Mouse (Mus musculus) limb, embryonic 10.5 days (tissue): ENCODE measurements around the gene Fam161a. TPM values are rescaled to one million over a fixed set of nuclear protein-coding genes. Genes with fewer than 3 reads are reported as not detected.
"Not testable (repeated sequence)": the region's sequence is repeated elsewhere in the genome, so short reads cannot be mapped to it uniquely, and the experiment has no call there.

Source experiments
- DNase-seq: peaks from one replicate; pipeline ENCODE4 v3.0.0-alpha.2; 2017; ENCODE audit warnings: low spot score
- H3K27ac ChIP-seq: fragments of 300-500 bp; sonication (generic); 2 replicates; pipeline ENCODE4 v1.5.1; 2016; ENCODE audit warnings: mild to moderate bottlenecking
- H3K27me3 ChIP-seq: fragments of 300-500 bp; sonication (generic); 2 replicates; pipeline ENCODE4 v1.6.1; 2016; ENCODE audit warnings: low read depth, mild to moderate bottlenecking; ENCODE audit not compliant: poor library complexity, severe bottlenecking
- H3K36me3 ChIP-seq: fragments of 300-500 bp; sonication (generic); 2 replicates; pipeline ENCODE4 v1.6.1; 2016; ENCODE audit warnings: mild to moderate bottlenecking, moderate library complexity
- H3K4me1 ChIP-seq: fragments of 300-500 bp; sonication (generic); 2 replicates; pipeline ENCODE4 v1.6.1; 2016
- H3K4me3 ChIP-seq: fragments of 300-500 bp; sonication (generic); 2 replicates; pipeline ENCODE4 v1.5.1; 2016; ENCODE audit warnings: mild to moderate bottlenecking, moderate library complexity
- H3K9me3 ChIP-seq: fragments of 300-500 bp; sonication (generic); replicated peaks from 2 replicates; pipeline ENCODE4 v1.6.1; 2016; ENCODE audit warnings: mild to moderate bottlenecking
- WGBS: fragments of 180-500 bp; shearing (Covaris S2); methylation state at CpG from one replicate; pipeline ENCODE4 v1.1.7; 2016; 5-methylcytosine and 5-hydroxymethylcytosine counted together
- polyA plus RNA-seq: library from polyadenylated mRNA; unstranded; fragments of >200 nt; fragmentation: Nextera tagmentation; extraction: Ambion mirVana; gene quantifications from 2 replicates; pipeline ENCODE4 v1.2.1, GENCODE M21; 2016

Fam161a gene
- polyA plus RNA-seq, 1 experiment from 2014 or later, result 1.6 TPM

GRCm38 (mm10) chr11:23028957-23029356 lies 21.6 kb downstream of the Fam161a start:
- DNase-seq, result no peak
- WGBS, result 80% methylated on average over 3 of the region's 3 CpGs
- H3K4me3 ChIP-seq, result no peak overlapping the region
- H3K4me1 ChIP-seq, result 0 out of 2 replicates have a peak, but pooled peaks cover 3% of the 10 kb centered on the region
- no peaks in the 10 kb centered on the region for H3K36me3 ChIP-seq
- H3K9me3 ChIP-seq, result no peaks in the 10 kb centered on the region
- H3K27me3 ChIP-seq, result no peaks in the 10 kb centered on the region
- H3K27ac ChIP-seq, result no peak overlapping the region

DNA sequence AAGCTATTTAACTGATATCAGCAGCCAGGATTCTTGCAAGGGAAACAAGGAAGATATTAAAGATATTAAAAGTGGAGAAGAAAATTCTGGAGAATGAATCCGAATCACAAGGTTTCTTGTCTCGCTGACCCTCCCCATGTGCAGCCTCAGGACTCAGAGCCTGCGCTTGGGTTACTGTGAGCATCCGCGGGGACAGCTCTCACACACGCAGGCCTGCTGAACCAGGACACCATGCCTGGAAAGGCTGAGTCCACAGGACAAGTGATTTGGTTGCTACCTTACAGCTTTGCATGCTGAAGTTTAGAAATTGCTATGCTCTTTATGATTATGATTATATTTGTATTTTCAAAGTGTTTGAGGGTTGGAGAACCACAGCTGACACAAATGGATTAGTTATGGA lies 22.1 kb downstream of the Fam161a start:
- 0 out of 2 replicates have a peak, but pooled peaks cover 3% of the 10 kb centered on the region for H3K4me1 ChIP-seq
- H3K36me3 ChIP-seq, result no peaks in the 10 kb centered on the region
- no peak overlapping the region for H3K4me3 ChIP-seq
- no peaks in the 10 kb centered on the region for H3K9me3 ChIP-seq
- no peaks in the 10 kb centered on the region for H3K27me3 ChIP-seq
- H3K27ac ChIP-seq, result no peak overlapping the region
- no peak for DNase-seq
- 89% methylated on average over 6 of the region's 6 CpGs for WGBS

DNA sequence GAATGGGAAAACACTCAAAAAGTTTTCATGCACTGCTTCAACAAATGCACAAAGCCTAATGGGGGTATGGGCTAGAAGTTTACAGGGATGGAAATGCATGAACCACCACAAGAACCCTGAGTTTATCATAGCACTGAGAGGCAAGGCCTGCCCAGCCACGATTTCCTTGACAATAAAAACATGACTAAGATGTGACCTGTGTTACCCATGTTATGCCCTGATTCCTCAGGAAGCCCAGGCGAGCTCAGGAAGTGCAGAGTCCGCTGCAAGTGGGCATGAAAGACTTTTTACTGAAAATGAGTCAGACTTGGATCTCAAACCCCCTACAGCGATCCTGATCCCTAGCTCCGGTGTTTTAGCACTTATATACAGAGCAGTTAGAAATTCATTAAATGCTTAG lies 39.9 kb downstream of the Fam161a start:
- no peak for DNase-seq
- Histone ChIP-seq H3K4me3 (no peak overlapping the region), H3K9me3 (no peaks in the 10 kb centered on the region), H3K27ac (no peak overlapping the region), H3K4me1 (peaks cover 12% of the 10 kb centered on the region), H3K27me3 (peaks cover 7% of the 10 kb centered on the region; the same call in 1 of the 2 replicates), H3K36me3 (no peaks in the 10 kb centered on the region)
- WGBS, result 54% methylated on average over 5 of the region's 5 CpGs

GRCm38 (mm10) chr11:23047663-23048582 lies 40.6 kb downstream of the Fam161a start:
- H3K4me1 ChIP-seq, result peaks cover 12% of the 10 kb centered on the region
- peak overlapping the region; percentile 33 for H3K4me3 ChIP-seq
- 28% methylated on average over 20 of the region's 20 CpGs for WGBS
- no peaks in the 10 kb centered on the region for H3K36me3 ChIP-seq
- H3K27me3 ChIP-seq, result peaks cover 7% of the 10 kb centered on the region; the same call in 1 of the 2 replicates
- peak; percentile 38 for DNase-seq
- peak overlapping the region; percentile 25; the same call in 1 of the 2 replicates for H3K27ac ChIP-seq
- no peaks in the 10 kb centered on the region for H3K9me3 ChIP-seq

GRCm38 (mm10) chr11:23049642-23050041 lies 42.3 kb downstream of the Fam161a start:
- Histone ChIP-seq H3K4me3 (no peak overlapping the region), H3K27me3 (peaks cover 7% of the 10 kb centered on the region; the same call in 1 of the 2 replicates), H3K36me3 (no peaks in the 10 kb centered on the region), H3K4me1 (peaks cover 12% of the 10 kb centered on the region), H3K27ac (no peak overlapping the region), H3K9me3 (no peaks in the 10 kb centered on the region)
- DNase-seq, result no peak

DNA sequence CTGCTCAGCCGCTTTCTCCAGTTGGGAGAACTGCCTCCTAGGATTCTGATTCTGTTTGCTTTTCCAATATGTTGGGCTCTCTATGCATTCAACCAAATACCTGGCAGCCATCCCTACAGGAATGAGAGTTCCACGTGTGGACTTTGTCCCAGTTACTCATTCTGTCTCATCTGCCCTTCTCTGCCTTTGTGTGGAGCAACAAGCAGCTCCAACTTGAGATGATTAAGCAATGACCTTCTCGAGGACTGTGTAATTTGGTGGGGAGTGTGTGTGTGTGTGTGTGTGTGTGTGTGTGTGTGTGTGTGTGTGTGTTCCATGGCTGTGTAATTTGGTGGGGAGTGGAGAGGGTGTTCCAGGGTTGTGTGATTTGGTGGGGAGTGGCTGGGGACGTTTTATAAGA lies 45.0 kb downstream of the Fam161a start:
- Histone ChIP-seq H3K27me3 (peaks cover 7% of the 10 kb centered on the region; the same call in 1 of the 2 replicates), H3K9me3 (no peaks in the 10 kb centered on the region), H3K36me3 (no peaks in the 10 kb centered on the region), H3K4me1 (peaks cover 12% of the 10 kb centered on the region), H3K4me3 (no peak overlapping the region), H3K27ac (no peak overlapping the region)
- no peak for DNase-seq
- 60% methylated on average over 4 of the region's 4 CpGs for WGBS

DNA sequence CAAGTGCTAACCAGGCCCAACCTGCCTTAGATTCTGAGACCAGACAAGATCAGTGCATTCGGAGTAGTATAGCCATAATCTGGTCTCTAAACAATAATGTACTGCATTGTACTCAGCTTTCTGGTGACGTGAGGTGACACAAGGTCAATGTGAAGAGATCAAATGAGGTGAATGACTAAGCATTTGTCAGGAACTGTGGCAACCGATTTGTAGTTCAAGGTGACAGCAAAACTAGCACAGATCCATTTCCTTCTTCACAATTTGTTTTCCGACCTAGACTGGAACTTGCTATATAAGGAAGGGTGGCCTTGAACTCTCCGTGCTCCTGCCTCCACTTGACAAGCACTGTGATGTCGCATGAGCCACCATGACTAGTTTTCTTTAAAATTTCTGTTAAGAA lies 55.8 kb downstream of the Fam161a start:
- WGBS, result 89% methylated on average over 6 of the region's 6 CpGs
- no peak for DNase-seq
- Histone ChIP-seq H3K27me3 (no peaks in the 10 kb centered on the region), H3K9me3 (no peaks in the 10 kb centered on the region), H3K36me3 (no peaks in the 10 kb centered on the region), H3K4me3 (no peak overlapping the region), H3K4me1 (peaks cover 11% of the 10 kb centered on the region), H3K27ac (no peak overlapping the region)

- 67% methylated on average over 3 of the region's 3 CpGs for WGBS
- no peak for DNase-seq
- Histone ChIP-seq H3K27me3 (no peaks in the 10 kb centered on the region), H3K36me3 (no peaks in the 10 kb centered on the region), H3K4me3 (no peak overlapping the region), H3K4me1 (peaks cover 13% of the 10 kb centered on the region), H3K9me3 (no peaks in the 10 kb centered on the region), H3K27ac (no peak overlapping the region)
These were observed 56.5 kb downstream of the Fam161a start for GRCm38 (mm10) chr11:23063857-23064256.

DNA sequence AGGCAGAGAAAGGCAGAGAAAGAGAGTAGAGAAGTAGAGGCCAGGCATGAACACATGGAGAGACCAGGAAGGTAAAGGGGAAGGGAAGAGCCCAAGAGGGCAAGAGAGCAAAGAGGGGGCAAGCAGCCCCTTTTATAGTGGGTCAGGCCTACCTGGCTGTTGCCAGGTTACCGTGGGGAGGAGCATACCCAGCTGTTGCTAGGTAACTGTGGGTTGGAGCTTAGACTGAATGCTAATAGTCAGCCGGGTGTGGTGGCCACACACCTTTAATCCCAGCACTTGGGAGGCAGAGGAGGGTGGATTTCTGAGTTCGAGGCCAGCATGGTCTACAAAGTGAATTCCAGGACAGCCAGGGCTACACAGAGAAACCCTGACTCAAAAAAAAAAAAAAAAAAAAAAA lies 56.9 kb downstream of the Fam161a start:
- not testable (repeated sequence) for DNase-seq, H3K9me3 ChIP-seq, H3K27me3 ChIP-seq, H3K27ac ChIP-seq, H3K36me3 ChIP-seq, H3K4me3 ChIP-seq
- peaks cover 13% of the 10 kb centered on the region for H3K4me1 ChIP-seq
- WGBS, result 51% methylated on average over 3 of the region's 3 CpGs

- H3K4me3 ChIP-seq, result no peak overlapping the region
- no peaks in the 10 kb centered on the region for H3K36me3 ChIP-seq
- H3K9me3 ChIP-seq, result no peaks in the 10 kb centered on the region
- H3K4me1 ChIP-seq, result peaks cover 13% of the 10 kb centered on the region
- H3K27ac ChIP-seq, result no peak overlapping the region
- H3K27me3 ChIP-seq, result no peaks in the 10 kb centered on the region
- WGBS, result 91% methylated on average over 2 of the region's 2 CpGs
- DNase-seq, result no peak
These were observed 57.9 kb downstream of the Fam161a start for GRCm38 (mm10) chr11:23065167-23065668.

- Histone ChIP-seq H3K9me3 (no peaks in the 10 kb centered on the region), H3K36me3 (no peaks in the 10 kb centered on the region), H3K27ac (peak overlapping the region; percentile 89), H3K4me1 (peaks cover 13% of the 10 kb centered on the region), H3K4me3 (peak overlapping the region; percentile 76), H3K27me3 (no peaks in the 10 kb centered on the region)
- 2% methylated on average over 49 of the region's 49 CpGs for WGBS
- DNase-seq, result peak; percentile 89
These were observed 60.2 kb downstream of the Fam161a start for GRCm38 (mm10) chr11:23067395-23068136.

DNA sequence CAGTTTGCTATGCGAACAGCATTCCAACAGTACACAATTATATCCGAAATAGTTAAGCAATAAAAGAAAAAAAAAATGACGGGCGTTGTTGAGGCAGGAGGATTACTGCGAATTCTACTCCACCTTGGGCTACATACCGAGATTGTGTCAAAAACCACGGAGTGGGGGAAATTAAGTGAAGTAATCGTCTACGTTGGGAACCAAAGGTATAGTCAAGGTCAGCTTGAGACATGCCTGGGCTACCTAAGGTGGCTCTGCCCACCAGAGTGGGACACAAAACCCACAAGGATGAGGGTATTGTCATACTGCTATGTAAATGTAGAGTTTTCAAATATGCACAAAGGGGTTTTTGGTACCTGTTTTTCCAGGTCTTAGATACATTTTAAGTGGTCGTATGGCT lies 60.9 kb downstream of the Fam161a start:
- Histone ChIP-seq H3K4me1 (peaks cover 13% of the 10 kb centered on the region), H3K9me3 (no peaks in the 10 kb centered on the region), H3K4me3 (peak overlapping the region; percentile 76), H3K27ac (peak overlapping the region; percentile 89), H3K27me3 (no peaks in the 10 kb centered on the region), H3K36me3 (no peaks in the 10 kb centered on the region)
- 11% methylated on average over 10 of the region's 10 CpGs for WGBS
- peak; percentile 31 for DNase-seq

DNA sequence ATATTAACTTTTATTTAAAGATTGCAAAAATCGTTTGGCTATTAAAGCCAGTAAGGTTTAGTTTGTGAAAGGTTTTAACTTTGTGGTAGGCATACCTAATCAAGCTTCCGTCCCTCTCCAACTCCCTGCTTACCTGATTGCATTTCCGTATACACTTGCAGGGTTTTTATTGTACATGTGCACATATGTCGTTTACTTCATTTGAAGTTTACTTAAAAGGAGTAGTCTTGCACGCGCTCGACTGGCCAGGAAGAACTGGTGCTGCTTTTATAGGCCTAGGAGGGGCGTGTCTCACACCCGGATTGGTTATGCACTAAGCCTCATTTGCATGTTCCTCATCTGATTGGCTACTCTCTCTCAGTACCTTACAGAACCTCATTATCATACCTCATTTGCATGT lies 61.7 kb downstream of the Fam161a start:
- not testable (repeated sequence) for H3K27me3 ChIP-seq, H3K36me3 ChIP-seq, H3K4me3 ChIP-seq, H3K27ac ChIP-seq, H3K9me3 ChIP-seq, DNase-seq
- WGBS, result 94% methylated on average over 9 of the region's 9 CpGs
- peaks cover 13% of the 10 kb centered on the region for H3K4me1 ChIP-seq
